Mouse (Mus musculus) gastrocnemius, adult 8-10 months (tissue): ENCODE results near the gene Rars. TPM values are rescaled to one million over a fixed set of nuclear protein-coding genes. Genes with fewer than 3 reads are reported as not detected.
"Not testable (repeated sequence)": the region's sequence is repeated elsewhere in the genome, so short reads cannot be mapped to it uniquely, and the experiment has no call there.

Experiments
- DNase-seq, 2 experiments: peaks; one replicate each; pipeline ENCODE4 v3.0.0; 2022; ENCODE audit warnings: low spot score in 2 of 2
- total RNA-seq, 4 experiments: library from RNA; stranded (reverse); gene quantifications; 2 replicates each; pipeline ENCODE4 v1.2.4; 2022

Rars gene
- total RNA-seq, result 10 to 100 TPM; 33.1 to 37.5 (median 37.2) TPM

DNA sequence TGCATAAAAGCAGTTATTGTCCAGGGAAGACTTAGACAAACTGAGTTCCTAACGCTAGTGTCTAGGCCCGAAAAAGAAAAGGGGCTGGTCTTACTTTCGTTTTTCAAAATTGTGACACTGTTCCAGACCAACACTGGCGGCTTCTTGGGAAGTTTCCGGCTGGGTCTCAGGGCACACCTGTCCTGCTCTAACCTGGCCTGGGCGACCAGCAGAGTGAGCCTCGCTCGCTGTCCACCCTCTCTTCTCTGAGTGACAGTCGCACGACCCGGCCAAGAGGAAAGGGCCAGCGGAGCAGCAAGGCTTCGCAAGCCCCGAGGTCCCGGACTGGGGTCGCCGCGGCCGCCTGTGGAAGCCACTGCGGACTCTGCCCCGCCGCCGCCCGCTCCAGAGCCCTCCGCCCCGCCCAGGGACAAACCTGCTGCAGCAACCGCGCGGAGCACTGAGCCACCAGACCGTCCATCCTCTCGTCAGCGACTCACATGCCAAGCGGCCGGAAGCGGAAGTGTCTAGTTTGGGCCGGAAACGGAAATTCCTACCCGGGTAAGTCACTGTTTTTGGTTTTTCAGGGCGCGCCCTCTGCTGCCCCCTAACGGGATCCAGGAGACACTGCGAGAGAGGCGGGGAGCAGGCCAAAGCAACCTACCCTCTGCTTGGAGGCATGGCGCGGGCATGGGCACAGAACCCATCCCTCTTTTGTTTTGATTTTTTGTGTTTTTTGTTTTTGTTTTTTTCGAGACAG, at the start of gene Rars:
Rars (minus strand) TSS at position 485 of the 739 bp plus-strand sequence.
- DNase-seq, result peak; percentile 80 to 86

- no peak for DNase-seq
Measured at GRCm38 (mm10) chr11:35882777-35883176, 48.5 kb upstream of the Rars start.

DNA sequence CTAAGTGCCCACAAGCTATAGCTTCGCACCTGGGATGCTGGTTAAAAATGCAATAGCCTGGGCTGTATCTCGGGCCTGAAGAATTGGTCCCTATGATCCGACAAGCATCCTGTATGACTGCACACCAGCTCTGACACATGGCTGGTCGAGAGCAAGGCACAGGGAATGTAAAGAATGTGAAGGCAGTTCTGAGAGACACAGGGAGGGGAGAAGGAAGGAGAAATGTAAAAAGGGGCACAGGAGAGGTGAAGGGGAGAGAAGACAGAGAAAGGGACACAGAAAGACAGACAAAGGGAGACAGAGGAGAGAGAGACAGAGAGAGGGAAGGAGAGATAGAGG, 44.2 kb upstream of the Rars start:
- no peak for DNase-seq

- no peak for DNase-seq
Measured at GRCm38 (mm10) chr11:35877651-35878558, 43.6 kb upstream of the Rars start.

DNA sequence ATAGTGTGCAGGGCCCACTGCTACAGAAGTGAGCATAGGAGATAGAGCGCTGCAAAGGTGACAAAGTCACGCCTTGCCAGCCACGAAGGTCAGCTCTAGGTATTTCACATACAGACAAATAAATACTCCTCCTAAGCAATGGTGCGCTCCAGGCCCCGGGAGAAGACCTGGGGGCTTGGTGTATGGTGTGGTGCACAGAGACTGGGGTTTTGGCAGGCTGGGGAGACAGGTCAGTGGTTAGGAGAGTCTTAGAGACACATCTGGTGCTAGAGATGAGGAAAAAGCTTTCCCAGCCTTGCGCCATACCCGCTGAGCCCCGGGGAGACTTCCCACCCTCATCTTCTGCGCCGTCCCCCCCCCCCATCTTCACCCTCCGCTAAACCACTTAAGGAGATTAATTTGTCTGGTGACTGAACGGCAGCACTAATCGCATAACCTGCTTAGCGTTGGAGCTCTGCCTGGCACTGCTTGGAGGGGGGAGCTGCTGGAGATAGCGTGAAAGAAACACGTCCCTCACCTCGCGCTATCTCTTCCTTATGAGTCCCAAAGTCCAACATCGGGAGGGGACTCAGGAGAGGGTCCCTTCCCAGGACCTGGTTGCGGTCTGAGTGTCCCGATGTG, 39.4 kb upstream of the Rars start:
- no peak for DNase-seq

- DNase-seq, result no peak
Measured at GRCm38 (mm10) chr11:35870961-35871360, 36.7 kb upstream of the Rars start.

GRCm38 (mm10) chr11:35866140-35866539, 31.8 kb upstream of the Rars start:
- DNase-seq, result no peak

- DNase-seq, result no peak
Measured at GRCm38 (mm10) chr11:35864981-35865604, 30.8 kb upstream of the Rars start.

DNA sequence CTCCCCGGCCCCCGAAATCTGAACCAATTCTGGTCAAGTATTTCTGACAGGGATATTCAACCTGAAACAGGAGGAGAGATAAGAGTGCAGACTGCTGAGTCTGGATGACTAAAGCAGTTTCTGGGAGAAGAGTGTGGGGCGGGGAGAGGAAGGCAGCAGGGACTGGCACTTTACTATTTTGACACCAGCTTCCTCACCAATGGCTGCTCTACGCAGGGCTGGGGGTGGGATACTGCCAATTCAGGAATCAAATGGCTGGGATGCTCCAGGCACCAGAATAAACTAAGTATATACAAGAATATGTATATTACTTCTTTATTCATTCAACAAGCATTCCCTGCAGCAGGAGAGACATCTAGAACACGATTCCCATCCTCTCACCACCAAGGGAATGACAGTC, 29.3 kb upstream of the Rars start:
- no peak for DNase-seq

DNA sequence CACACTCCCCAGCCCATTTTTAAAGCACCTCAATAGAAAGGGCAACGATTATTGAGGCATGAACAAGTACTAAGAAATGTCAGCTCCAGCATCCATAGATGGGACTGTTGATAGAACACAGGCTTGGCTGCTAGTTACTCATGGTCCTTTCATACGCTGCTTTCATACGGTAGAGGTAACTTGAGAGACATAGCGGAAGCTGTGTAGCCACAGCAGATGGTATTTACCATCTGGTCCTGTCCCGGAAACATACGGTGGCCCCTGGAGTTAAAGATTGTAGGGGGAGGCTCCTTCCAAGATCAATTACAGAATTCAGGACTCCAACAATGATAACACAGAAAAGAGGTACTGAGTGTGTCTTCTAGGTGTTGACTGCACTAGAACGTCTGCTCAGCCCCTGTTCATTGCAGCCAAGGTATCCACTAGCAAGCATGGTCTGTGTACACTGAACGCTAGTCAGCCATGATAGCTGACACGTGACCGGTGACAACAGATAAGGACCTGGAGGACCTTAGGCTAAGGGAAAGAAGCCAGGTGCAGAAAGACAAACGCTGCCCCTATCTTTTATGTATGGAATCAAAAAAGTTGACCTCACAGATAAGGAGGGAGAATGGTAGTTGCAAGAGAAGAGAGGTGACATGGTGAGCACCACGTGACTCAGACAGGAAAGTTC, 23.2 kb upstream of the Rars start:
- DNase-seq, result no peak

- DNase-seq, result no peak
Measured at GRCm38 (mm10) chr11:35856359-35857040, 22.2 kb upstream of the Rars start.

- no peak for DNase-seq
Measured at GRCm38 (mm10) chr11:35855567-35855966, 21.3 kb upstream of the Rars start.

- no peak for DNase-seq
Measured at GRCm38 (mm10) chr11:35854941-35855340, 20.6 kb upstream of the Rars start.

- DNase-seq, result no peak
Measured at GRCm38 (mm10) chr11:35853651-35854050, 19.3 kb upstream of the Rars start.

DNA sequence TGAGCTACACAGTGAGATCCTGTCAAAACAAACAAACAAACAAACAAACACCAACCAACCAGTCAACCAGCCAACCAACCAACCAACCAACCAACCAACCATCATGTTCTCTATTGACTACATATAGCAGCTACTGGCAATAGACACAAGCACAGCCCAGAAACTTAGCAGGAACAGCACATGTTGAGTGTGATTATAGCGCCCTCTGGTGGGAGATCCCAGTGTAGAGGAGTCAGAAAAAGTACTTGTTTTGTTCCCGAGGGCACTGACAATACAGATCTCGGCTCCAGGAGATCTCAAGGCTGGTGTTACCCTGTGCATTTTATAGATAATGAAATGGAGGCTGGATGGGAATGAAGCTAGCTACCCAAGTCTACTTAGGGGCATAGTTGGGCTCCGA, 18.4 kb upstream of the Rars start:
- no peak for DNase-seq

GRCm38 (mm10) chr11:35844299-35844698, 10.0 kb upstream of the Rars start:
- no peak for DNase-seq

DNA sequence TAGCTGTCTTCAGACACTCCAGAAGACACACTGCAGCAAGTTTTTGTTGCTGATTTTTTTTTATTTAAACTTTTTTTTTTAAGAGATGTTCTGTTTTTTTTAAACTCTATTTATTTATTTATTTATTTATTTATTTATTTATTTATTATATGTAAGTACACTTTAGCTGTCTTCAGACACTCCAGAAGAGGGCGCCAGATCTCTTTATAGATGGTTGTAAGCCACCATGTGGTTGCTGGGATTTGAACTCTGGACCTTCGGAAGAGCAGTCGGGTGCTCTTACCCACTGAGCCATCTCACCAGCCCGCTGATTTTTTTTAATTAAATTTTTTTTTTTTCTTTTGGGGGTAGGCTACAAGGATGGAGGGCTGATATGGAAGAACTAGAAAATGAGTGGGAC, 8.3 kb upstream of the Rars start:
- DNase-seq, result not testable (repeated sequence)

DNA sequence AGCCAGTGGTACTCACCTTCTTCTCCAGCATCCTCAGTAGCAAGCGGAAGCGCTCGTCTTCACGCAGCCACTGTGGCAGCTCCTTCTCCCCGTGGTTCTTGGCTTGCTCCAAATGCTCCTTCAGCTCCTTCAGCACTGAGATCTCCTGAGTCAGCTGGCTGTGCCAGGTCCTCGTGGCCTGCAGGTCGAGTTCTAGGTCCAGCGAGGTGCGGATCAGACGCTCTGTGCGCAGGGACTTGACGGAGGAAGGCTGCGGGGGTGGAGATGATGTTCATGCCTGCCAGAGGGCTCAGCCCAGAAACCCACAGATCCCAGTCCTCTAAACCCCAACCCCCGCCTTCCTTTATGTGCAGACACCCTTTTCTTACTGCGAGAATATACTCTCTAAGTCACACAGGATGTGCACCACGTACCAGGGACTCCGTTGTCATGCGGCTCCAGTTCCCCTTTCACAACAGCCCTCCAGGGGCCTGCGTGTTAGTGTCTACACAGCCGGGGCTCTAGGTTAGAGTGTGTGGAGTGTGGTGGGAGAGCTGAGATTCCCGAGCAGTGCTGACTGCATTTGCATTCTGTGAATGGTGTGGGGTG, 7.5 kb upstream of the Rars start:
- DNase-seq, result no peak

DNA sequence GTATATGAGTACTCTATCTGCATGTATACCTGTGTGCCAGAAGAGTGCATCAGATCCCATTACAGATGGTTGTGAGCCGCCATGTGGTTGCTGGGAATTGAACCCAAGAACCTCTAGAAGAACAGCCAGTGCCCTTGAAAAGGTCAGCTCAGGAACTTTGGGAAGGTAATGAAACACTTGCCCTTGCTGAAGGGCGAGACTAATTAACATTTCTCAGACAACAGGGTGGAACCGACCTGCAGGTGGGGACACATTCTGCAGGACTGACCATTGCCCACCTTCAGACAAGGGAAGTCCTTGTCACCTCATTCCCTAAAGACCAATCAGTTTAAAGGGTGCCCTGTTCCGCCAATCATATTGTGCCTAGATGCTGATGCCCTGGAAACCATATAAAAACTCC, 6.5 kb upstream of the Rars start:
- not testable (repeated sequence) for DNase-seq

- no peak for DNase-seq
Measured at GRCm38 (mm10) chr11:35840282-35840681, 6.0 kb upstream of the Rars start.
